12 mouse cellular contexts compared by ENCODE assay signal in the genomic region with DNA sequence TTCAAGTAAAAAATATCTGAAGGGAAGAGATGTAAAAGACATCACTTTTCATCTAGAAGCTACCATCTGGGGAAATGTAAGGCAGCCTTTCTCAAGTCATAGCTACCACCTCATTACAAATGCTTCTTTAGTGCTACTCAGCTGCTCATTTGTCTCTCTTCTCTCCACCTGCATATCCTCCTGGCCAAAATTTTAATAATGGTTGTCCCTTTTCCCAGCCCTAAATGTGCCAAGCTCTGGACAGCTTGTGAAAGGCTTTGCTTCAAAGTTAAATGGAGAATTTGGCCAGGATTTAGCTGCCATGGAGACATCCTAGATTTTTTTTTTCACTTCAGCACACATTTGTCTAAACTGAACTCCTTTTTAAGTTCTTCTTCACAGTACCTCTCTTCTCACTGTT.
A peak's percentile ranks its signal among the peaks of the same experiment; 100 is the strongest.
DNase-seq lines count a peak whose midpoint lies in the region; ATAC-seq lines count a peak whose summit lies in the region.
"Had no signal": no experiment of that assay in that cellular context is flagged by ENCODE, and none has a peak within 500 bp of the region (broad histone marks: within the 10 kb centered on the region; RNA-seq: fewer than 3 reads in every experiment).

No protein-coding gene starts in this region.

- no peak for ATAC-seq in megakaryocyte progenitor cell, adult 5-6 weeks (replicated peaks; ENCODE audit: poor library complexity)

- peak; percentile 6 to 8 for DNase-seq in cerebellum, postnatal 10 days
- no peak for DNase-seq in cerebellum, adult 11-12 months
- DNase-seq in right cerebral cortex, adult 18-20 months, result peak; percentile 22
- no peak for DNase-seq in right cerebral cortex, postnatal 4 days
- DNase-seq in layer of hippocampus, postnatal 14 days (ENCODE audit: low spot score in 2 of 2), result peak; percentile 11 to 79
- no peak for DNase-seq in embryo, embryonic 11 days
- DNase-seq in thymus, adult 18-20 months, result no peak
- DNase-seq: adrenal gland, postnatal 14 days; cerebellum, adult 18-20 months; kidney, postnatal 14 days; lung, adult 18-20 months had no signal

Comparison
In these comparisons a context has a peak if more than half of its experiments do, and no peak if none do; other contexts are left out.
1. DNase-seq: peak in cerebellum, postnatal 10 days (2 of 2), right cerebral cortex, adult 18-20 months (single experiment) and layer of hippocampus, postnatal 14 days (2 of 2); none in cerebellum, adult 11-12 months (single experiment), right cerebral cortex, postnatal 4 days (single experiment), embryo, embryonic 11 days (single experiment) and thymus, adult 18-20 months (0 of 2).